Comparison of ENCODE assay signal across 19 mouse cellular contexts in the genomic region with DNA sequence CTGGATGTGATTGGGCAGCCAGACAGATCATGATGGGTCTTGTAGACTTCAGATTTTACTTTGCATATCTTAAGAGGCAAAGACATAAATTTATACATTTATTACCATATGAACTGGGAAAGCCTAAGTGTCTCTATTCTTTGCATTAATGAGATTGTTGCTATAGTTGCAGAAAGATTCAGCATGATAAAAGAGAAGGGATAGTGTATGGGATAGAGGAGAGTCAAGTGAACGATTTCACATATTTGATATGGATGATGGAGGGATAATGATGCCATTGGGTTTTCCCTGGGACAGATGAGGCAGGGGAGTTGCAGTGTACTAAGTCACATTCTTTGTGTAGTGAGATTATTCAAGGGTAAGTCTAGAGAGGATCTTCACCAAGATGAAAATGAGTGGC.
"Had no signal": no experiment of that assay in that cellular context is flagged by ENCODE, and none has a peak within 500 bp of the region (broad histone marks: within the 10 kb centered on the region; RNA-seq: fewer than 3 reads in every experiment).

No protein-coding gene starts in this region.

- H3K4me1 ChIP-seq: kidney, embryonic 15.5 days; liver, embryonic 13.5 days had no signal

- ATAC-seq: lung, postnatal 0 days had no signal

- H3K27me3 ChIP-seq: kidney, embryonic 15.5 days; liver, embryonic 13.5 days had no signal

- H3K27ac ChIP-seq: kidney, embryonic 15.5 days; left cerebral cortex, adult 2 months; liver, embryonic 13.5 days; macrophage; stomach, postnatal 0 days had no signal

- H3K4me2 ChIP-seq: kidney, embryonic 15.5 days; liver, embryonic 13.5 days; lung, embryonic 14.5 days had no signal

- H3K9ac ChIP-seq: kidney, embryonic 15.5 days; liver, embryonic 13.5 days; lung, embryonic 14.5 days had no signal

- H3K9me3 ChIP-seq: kidney, embryonic 15.5 days; liver, embryonic 13.5 days had no signal

- H3K4me3 ChIP-seq: kidney, embryonic 15.5 days; left cerebral cortex, adult 2 months; liver, embryonic 13.5 days; myocyte had no signal

- H3K36me3 ChIP-seq: liver, embryonic 13.5 days had no signal

- DNase-seq: kidney, adult 8-10 months; kidney, postnatal 10 days; kidney, postnatal 36 days; layer of hippocampus, postnatal 36 days; liver, embryonic 13.5 days; lung, embryonic 14.5 days; midbrain, embryonic 14.5 days; right cerebral cortex, adult 18-20 months; right cerebral cortex, postnatal 14 days; right cerebral cortex, postnatal 4 days; thymus, adult 2 months; thymus, postnatal 14 days; thymus, postnatal 4 days had no signal
